Mouse (Mus musculus) left cerebral cortex, adult 8-10 months (tissue): ENCODE data around the gene Thra. TPM values are rescaled to one million over a fixed set of nuclear protein-coding genes. Genes with fewer than 3 reads are reported as not detected.
A peak's percentile ranks its signal among the peaks of the same experiment; 100 is the strongest.

ENCODE experiments used
- DNase-seq, 2 experiments: peaks; one replicate each; pipeline ENCODE4 v3.0.0; 2022; ENCODE audit warnings: low spot score in 2 of 2
- total RNA-seq, 4 experiments: library from RNA; stranded (reverse); gene quantifications; 2 replicates each; pipeline ENCODE4 v1.2.4; 2022

The Thra gene
- total RNA-seq, 4 experiments from 2014 or later, result 713 to 794 (median 760) TPM

- DNase-seq, result no peak
These were observed 23.7 kb downstream of the Thra start for GRCm38 (mm10) chr11:98764091-98764490.

DNA sequence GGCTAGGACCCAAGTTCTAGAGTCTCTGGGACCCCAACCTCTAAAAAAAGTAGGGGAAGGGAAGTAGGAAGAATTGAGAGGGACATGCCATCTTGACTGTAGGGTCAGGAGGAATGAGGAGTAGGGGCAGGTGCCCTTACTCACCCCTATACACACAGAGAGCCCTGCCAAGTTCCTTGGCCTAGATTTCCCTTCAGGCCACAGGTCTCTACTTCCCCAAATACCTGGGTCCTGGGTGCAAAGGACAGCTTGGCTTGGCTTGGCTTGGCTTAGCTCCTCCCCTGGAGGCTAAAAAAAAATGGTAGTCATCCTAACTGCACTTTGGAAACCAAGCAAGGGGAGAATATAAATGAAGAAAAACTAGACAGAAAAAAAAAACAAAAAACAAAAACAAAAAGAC lies 24.3 kb downstream of the Thra start:
- no peak for DNase-seq

DNA sequence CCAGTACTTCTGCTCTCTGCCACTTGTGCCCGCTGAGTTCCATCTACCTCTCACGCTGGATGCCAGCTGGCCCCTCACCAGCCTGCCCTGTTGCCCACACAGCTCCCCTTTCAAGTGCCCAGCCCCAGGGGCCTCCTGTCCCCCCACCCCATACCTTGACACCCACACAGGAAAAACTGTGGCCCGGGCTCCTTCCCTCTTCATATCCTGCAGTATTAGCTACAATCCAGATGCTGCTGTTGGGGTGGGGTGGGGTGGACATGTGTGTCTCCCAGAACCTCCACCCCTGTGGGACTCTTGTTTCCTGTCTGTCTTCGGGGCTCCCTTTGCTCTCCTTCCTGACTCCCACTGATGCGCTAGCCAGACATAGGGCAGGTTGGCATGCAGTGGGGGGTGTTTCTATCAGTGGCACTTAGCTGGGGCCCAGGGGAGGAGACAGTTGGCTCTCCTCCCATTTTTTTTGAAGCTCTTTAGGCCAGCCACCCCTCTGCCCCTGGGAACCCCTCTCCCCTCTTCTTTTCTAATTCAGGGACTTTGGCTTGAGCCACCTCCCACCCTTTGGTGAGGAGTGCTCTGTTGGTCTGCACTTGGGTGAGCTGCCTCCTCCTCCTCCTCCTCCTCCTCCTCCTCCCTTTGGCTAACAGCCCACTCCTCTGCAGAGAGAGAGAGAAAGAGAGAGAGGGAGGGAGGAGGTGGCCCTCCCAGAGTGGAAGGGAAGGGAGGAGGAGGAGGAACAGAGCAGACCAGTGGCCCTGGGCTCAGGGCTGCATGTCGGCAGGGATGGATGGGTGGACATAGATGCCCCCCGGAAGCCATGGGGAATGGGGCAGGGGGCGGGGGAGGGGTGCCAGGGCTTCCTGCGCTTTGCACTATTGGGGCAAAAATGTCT lies 25.2 kb downstream of the Thra start:
- DNase-seq, result no peak

GRCm38 (mm10) chr11:98766346-98766745 lies 25.9 kb downstream of the Thra start:
- DNase-seq, result no peak

DNA sequence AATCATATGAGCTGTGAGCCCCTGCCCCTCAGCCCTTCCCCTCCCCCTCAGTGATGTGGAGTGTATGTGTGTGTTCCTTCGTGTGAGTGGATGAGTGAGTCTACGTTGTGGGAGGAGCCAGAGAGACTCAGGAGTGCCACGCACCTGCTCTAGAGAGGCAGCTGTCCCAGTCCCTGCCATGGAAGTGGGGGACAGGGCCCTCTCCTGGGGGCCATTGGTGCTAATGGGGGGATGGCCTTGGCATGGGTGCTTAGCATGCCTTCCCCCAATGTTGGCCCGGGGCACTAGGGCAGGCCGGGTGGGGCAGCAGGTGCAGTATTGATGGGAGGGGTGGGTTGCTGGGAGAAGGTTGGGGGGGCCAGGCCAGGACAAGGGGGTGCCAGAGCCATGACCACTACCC lies 26.4 kb downstream of the Thra start:
- DNase-seq, result no peak

DNA sequence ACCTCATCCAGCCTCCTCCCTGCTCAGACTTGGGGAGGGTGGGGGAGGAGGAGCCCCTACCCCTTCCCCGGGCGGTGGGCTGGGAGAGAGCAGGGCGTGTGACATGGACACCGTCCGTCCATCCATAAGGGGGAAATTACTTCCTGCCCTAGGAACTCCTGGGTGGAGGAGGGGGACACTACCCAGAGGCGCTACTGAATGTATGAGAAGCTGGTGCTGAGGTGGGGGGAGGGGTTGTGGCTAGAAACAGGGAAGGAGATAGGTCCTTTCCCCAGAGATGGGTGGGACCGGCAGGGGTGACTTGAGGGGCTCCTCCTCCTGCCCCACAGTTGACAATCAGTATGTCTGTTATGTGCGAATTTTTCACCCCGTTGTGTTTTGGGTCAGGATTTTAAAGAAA lies 26.8 kb downstream of the Thra start:
- DNase-seq, result peak in 1 of 2 experiments; percentile 77

GRCm38 (mm10) chr11:98767713-98768112 lies 27.3 kb downstream of the Thra start:
- no peak for DNase-seq

GRCm38 (mm10) chr11:98768127-98769006 lies 27.9 kb downstream of the Thra start:
- peak in 1 of 2 experiments; percentile 46 for DNase-seq

DNA sequence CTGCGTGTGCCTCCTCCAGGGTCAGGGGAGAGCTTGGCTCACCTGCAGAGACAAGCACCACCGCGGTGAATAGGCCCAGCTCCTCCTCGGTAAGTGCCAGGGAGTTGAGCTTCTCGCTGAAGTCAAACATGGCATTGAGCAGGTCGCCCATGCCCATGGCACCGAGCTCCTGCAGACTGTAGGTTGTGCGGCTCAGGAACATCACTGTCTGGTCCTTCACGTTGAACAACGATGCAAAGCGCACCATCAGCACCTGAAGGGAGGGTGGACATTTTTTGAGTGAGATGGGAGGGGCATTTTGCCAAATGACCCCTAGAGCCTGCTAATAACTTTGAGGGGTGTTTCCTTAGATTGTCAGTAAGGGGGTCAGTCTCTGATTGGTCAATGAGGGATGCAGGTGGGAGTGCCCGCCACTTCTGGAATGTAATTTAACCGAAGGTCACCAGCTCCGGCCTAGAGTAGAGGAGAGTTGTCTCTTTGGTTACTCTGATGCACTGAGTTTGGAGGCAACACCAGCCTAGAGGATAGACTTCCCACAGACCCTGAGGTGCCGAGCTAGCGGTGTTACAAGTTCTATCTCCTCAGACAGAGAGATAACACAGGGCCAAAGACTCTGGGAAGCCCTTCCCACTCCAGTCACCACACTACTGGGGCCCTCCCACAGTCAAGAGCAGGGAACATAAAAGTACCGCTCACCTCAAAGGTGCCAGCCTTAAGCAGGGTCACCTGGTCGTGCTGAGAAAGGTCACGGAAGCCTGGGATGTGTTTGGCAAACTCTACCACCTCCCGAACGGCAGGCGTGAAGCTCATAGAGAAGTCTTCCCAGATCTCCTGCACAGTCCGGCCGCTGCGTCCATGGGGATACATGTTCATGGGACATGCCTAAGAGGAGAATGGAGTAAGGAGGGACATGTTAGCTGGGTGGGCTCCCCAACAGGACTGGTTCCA lies 28.8 kb downstream of the Thra start:
- peak in 1 of 2 experiments; percentile 38 for DNase-seq

- peak in 1 of 2 experiments; percentile 89 for DNase-seq
These were observed 29.9 kb downstream of the Thra start for GRCm38 (mm10) chr11:98770096-98770975.

GRCm38 (mm10) chr11:98771131-98771530 lies 30.7 kb downstream of the Thra start:
- no peak for DNase-seq

GRCm38 (mm10) chr11:98771844-98772525 lies 31.5 kb downstream of the Thra start:
- DNase-seq, result peak in 1 of 2 experiments; percentile 63

GRCm38 (mm10) chr11:98772667-98773171 lies 32.3 kb downstream of the Thra start:
- DNase-seq, result peak in 1 of 2 experiments; percentile 58

DNA sequence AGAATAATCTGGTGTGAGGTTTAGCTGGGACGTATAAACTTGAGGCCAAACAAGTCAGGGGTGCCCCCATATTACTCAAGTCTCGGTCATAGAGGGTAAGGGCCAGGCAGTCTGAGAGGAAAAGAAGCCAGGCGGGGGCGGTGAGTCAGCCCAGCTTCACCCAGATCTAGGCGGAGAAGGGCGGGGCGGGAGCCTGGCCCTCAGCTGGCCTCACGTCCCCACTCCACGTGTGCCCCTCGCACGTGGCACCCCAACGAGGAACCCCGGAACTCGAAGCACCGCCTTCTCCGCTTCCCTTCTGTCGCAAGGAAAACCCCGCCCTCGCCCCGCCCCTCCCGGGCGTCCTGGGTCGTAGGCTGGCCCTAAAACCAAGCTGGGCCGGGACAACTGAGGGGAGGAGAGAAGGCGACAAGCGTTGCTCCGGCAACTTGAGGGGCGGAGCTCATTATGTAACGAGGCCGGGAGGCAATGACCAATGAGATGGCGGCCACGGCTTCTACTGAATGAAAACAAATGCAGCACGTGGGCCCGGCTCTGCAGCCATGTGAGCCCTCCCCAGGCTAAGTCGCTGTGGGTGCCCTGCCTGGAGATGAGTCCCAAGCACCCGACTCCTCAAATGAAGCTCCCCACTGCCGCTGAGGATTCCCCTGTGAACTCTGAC lies 33.3 kb downstream of the Thra start:
- DNase-seq, result peak; percentile 99 to 100

- peak in 1 of 2 experiments; percentile 99 for DNase-seq
These were observed 34.3 kb downstream of the Thra start, which contains the start of gene Nr1d1 for GRCm38 (mm10) chr11:98774582-98775347. TSS of gene Nr1d1 (minus strand) at chr11:98775333.

DNA sequence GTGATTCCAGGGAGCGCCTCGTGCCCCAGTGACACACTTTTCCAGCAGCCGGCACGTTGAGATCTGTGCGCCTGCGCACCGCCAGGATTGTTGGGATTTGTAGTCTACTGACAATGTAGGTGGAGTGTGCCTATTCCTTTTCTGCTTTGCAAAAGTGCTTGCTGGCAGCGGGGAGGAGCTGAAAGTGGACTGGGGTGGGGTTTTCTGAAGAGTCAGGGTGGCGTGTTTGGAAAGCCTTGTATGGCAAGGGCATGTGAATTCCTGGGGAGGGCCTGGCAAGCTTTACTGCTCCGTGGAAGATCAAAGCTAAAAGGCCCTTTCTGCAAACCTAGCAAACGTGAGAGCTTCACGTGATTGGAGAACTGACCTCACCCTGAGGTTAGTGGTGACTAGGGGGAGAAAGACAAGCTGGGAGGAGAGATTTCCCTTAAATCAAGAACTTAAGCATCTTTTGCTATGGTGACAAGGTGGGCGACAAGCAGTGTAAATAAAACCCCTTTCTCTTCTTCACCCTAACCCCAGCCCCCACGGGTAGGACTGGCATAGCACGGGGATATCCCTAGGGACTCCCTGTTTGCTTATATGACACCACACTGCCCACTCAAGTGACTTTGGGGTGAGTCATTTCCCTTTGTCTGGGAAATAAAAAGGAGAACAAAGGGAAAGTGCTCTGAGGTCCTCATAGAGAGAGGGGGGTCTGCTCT lies 35.1 kb downstream of the Thra start:
- peak in 1 of 2 experiments; percentile 100 for DNase-seq
